In the genomic region with DNA sequence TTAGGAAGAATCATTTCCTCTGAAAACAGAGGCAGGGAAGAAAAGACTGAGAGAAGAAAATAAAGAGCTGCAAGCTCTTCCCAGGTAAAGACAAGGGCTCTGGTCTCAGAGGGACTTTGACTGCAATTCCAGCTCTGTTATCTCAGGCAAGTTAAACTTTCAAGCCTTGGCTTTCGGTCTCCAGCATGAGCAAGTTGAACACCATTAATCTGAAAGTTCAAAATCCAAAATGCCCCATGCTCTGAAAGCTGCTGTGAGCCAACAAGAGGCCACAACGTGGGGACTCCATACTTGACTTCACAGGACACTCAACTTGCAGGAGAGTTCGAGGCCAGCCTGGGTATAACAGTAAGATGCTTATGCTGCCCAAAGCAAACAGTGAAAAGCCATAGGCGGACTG, we compare ENCODE assay signal across 20 mouse cellular contexts.
"Had no signal": no experiment of that assay in that cellular context is flagged by ENCODE, and none has a peak within 500 bp of the region (broad histone marks: within the 10 kb centered on the region; RNA-seq: fewer than 3 reads in every experiment).

No protein-coding gene starts in this region.

- H3K4me3 ChIP-seq: limb, embryonic 10.5 days; limb, embryonic 13.5 days; midbrain, embryonic 12.5 days; midbrain, embryonic 15.5 days; neural tube, embryonic 12.5 days; neural tube, embryonic 15.5 days had no signal

- H3K9me3 ChIP-seq: limb, embryonic 10.5 days; limb, embryonic 13.5 days; midbrain, embryonic 12.5 days; midbrain, embryonic 15.5 days; neural tube, embryonic 12.5 days; neural tube, embryonic 15.5 days had no signal

- H3K27me3 ChIP-seq: limb, embryonic 13.5 days; midbrain, embryonic 12.5 days; midbrain, embryonic 15.5 days; neural tube, embryonic 12.5 days; neural tube, embryonic 15.5 days had no signal

- H3K36me3 ChIP-seq: limb, embryonic 13.5 days; midbrain, embryonic 15.5 days had no signal

- H3K27ac ChIP-seq: kidney, postnatal 0 days; limb, embryonic 10.5 days; limb, embryonic 13.5 days; liver, embryonic 14.5 days; macrophage; midbrain, embryonic 12.5 days; midbrain, embryonic 15.5 days; neural tube, embryonic 12.5 days; neural tube, embryonic 15.5 days had no signal

- ATAC-seq: liver, postnatal 0 days; lung, postnatal 0 days; midbrain, embryonic 15.5 days had no signal

- H3K9ac ChIP-seq: limb, embryonic 13.5 days; liver, embryonic 14.5 days; liver, postnatal 0 days; lung, embryonic 14.5 days; midbrain, embryonic 12.5 days; midbrain, embryonic 15.5 days; neural tube, embryonic 12.5 days; neural tube, embryonic 15.5 days had no signal

- H3K4me2 ChIP-seq: limb, embryonic 13.5 days; lung, embryonic 14.5 days; midbrain, embryonic 12.5 days; midbrain, embryonic 15.5 days; neural tube, embryonic 12.5 days; neural tube, embryonic 15.5 days had no signal

- DNase-seq: kidney, adult 11 months; kidney, postnatal 4 days; liver; liver, postnatal 0 days; lung, embryonic 14.5 days; right cerebral cortex, adult 18-20 months; right cerebral cortex, postnatal 14 days; right cerebral cortex, postnatal 4 days; thymus, adult 18-20 months; thymus, postnatal 36 days had no signal
